Mouse (Mus musculus): ENCODE data around the gene Dcaf17. TPM values are rescaled to one million over a fixed set of nuclear protein-coding genes. Genes with fewer than 3 reads are reported as not detected.

The Dcaf17 gene
- polyA plus RNA-seq, 1 experiment from 2014 or later, result 31.8 TPM

GRCm38 (mm10) chr2:71056115-71056835 lies 1.1 kb downstream of the Dcaf17 start:
- Histone ChIP-seq H3K9me3 (no peaks in the 10 kb centered on the region), H3K4me2 (replicated peaks) (peak overlapping the region; percentile 60), H3K4me3 (peak overlapping the region; percentile 69), H3K36me3 (peaks cover 12% of the 10 kb centered on the region), H3K27me3 (no peaks in the 10 kb centered on the region), H3K27ac (peak overlapping the region; percentile 92), H3K9ac (peak overlapping the region; percentile 78), H3K4me1 (0 out of 2 replicates have a peak, but pooled peaks cover 5% of the 10 kb centered on the region)
- WGBS, result 11% methylated on average over 21 of the region's 21 CpGs
- ATAC-seq (ENCODE audit: insufficient number of reproducible peaks, insufficient read depth, low FRiP score, low TSS enrichment), result no peak

GRCm38 (mm10) chr2:71071601-71072000 lies 16.5 kb downstream of the Dcaf17 start:
- Histone ChIP-seq H3K9me3 (no peaks in the 10 kb centered on the region), H3K27me3 (no peaks in the 10 kb centered on the region), H3K36me3 (no peaks in the 10 kb centered on the region), H3K9ac (no peak overlapping the region), H3K4me3 (no peak overlapping the region), H3K4me2 (replicated peaks) (no peak overlapping the region), H3K4me1 (no peaks in the 10 kb centered on the region), H3K27ac (no peak overlapping the region)
- no peak for ATAC-seq (ENCODE audit: insufficient number of reproducible peaks, insufficient read depth, low FRiP score, low TSS enrichment)
- WGBS, result 94% methylated on average over 4 of the region's 4 CpGs

GRCm38 (mm10) chr2:71073330-71073729 lies 18.2 kb downstream of the Dcaf17 start:
- H3K27me3 ChIP-seq, result no peaks in the 10 kb centered on the region
- no peak overlapping the region for H3K27ac ChIP-seq
- ATAC-seq (ENCODE audit: insufficient number of reproducible peaks, insufficient read depth, low FRiP score, low TSS enrichment), result no peak
- 86% methylated on average over 3 of the region's 3 CpGs for WGBS
- H3K4me3 ChIP-seq, result no peak overlapping the region
- no peaks in the 10 kb centered on the region for H3K9me3 ChIP-seq
- no peak overlapping the region for H3K4me2 ChIP-seq (replicated peaks)
- no peaks in the 10 kb centered on the region for H3K36me3 ChIP-seq
- H3K4me1 ChIP-seq, result no peaks in the 10 kb centered on the region
- H3K9ac ChIP-seq, result no peak overlapping the region

- Histone ChIP-seq H3K36me3 (no peaks in the 10 kb centered on the region), H3K4me3 (no peak overlapping the region), H3K4me1 (no peaks in the 10 kb centered on the region), H3K27ac (no peak overlapping the region), H3K9me3 (no peaks in the 10 kb centered on the region), H3K4me2 (replicated peaks) (no peak overlapping the region), H3K27me3 (no peaks in the 10 kb centered on the region), H3K9ac (no peak overlapping the region)
- ATAC-seq (ENCODE audit: insufficient number of reproducible peaks, insufficient read depth, low FRiP score, low TSS enrichment), result no peak
- 93% methylated on average over 3 of the region's 3 CpGs for WGBS
Observed at GRCm38 (mm10) chr2:71073828-71074227, 18.7 kb downstream of the Dcaf17 start.

GRCm38 (mm10) chr2:71082416-71082815 lies 27.3 kb downstream of the Dcaf17 start:
- Histone ChIP-seq H3K9ac (no peak overlapping the region), H3K4me1 (no peaks in the 10 kb centered on the region), H3K27ac (no peak overlapping the region), H3K36me3 (0 out of 2 replicates have a peak, but pooled peaks cover 9% of the 10 kb centered on the region), H3K27me3 (no peaks in the 10 kb centered on the region), H3K4me2 (replicated peaks) (no peak overlapping the region), H3K9me3 (no peaks in the 10 kb centered on the region), H3K4me3 (no peak overlapping the region)
- WGBS, result 63% methylated on average over 7 of the region's 7 CpGs
- no peak for ATAC-seq (ENCODE audit: insufficient number of reproducible peaks, insufficient read depth, low FRiP score, low TSS enrichment)

GRCm38 (mm10) chr2:71083454-71084193 lies 28.5 kb downstream of the Dcaf17 start:
- Histone ChIP-seq H3K4me2 (replicated peaks) (no peak overlapping the region), H3K4me1 (no peaks in the 10 kb centered on the region), H3K9ac (no peak overlapping the region), H3K4me3 (no peak overlapping the region), H3K9me3 (no peaks in the 10 kb centered on the region), H3K36me3 (0 out of 2 replicates have a peak, but pooled peaks cover 9% of the 10 kb centered on the region), H3K27ac (no peak overlapping the region), H3K27me3 (no peaks in the 10 kb centered on the region)
- no peak for ATAC-seq (ENCODE audit: insufficient number of reproducible peaks, insufficient read depth, low FRiP score, low TSS enrichment)
- 91% methylated on average over 6 of the region's 6 CpGs for WGBS

GRCm38 (mm10) chr2:71089766-71090165 lies 34.6 kb downstream of the Dcaf17 start:
- H3K9ac ChIP-seq, result no peak overlapping the region
- no peak for ATAC-seq (ENCODE audit: insufficient number of reproducible peaks, insufficient read depth, low FRiP score, low TSS enrichment)
- WGBS, result 54% methylated on average over 3 of the region's 3 CpGs
- H3K9me3 ChIP-seq, result no peaks in the 10 kb centered on the region
- H3K4me1 ChIP-seq, result no peaks in the 10 kb centered on the region
- no peaks in the 10 kb centered on the region for H3K27me3 ChIP-seq
- H3K36me3 ChIP-seq, result peaks cover 22% of the 10 kb centered on the region
- no peak overlapping the region for H3K27ac ChIP-seq
- no peak overlapping the region for H3K4me3 ChIP-seq
- H3K4me2 ChIP-seq (replicated peaks), result no peak overlapping the region

GRCm38 (mm10) chr2:71090660-71091445 lies 35.7 kb downstream of the Dcaf17 start:
- Histone ChIP-seq H3K4me3 (no peak overlapping the region), H3K27ac (no peak overlapping the region), H3K9me3 (no peaks in the 10 kb centered on the region), H3K4me1 (no peaks in the 10 kb centered on the region), H3K9ac (no peak overlapping the region), H3K36me3 (peaks cover 22% of the 10 kb centered on the region), H3K4me2 (replicated peaks) (no peak overlapping the region), H3K27me3 (no peaks in the 10 kb centered on the region)
- 77% methylated on average over 4 of the region's 4 CpGs for WGBS
- no peak for ATAC-seq (ENCODE audit: insufficient number of reproducible peaks, insufficient read depth, low FRiP score, low TSS enrichment)

GRCm38 (mm10) chr2:71096170-71096569 lies 41.0 kb downstream of the Dcaf17 start:
- Histone ChIP-seq H3K4me3 (no peak overlapping the region), H3K4me1 (no peaks in the 10 kb centered on the region), H3K9ac (no peak overlapping the region), H3K36me3 (peaks cover 10% of the 10 kb centered on the region; the same call in 1 of the 2 replicates), H3K27me3 (no peaks in the 10 kb centered on the region), H3K27ac (no peak overlapping the region), H3K4me2 (replicated peaks) (no peak overlapping the region), H3K9me3 (no peaks in the 10 kb centered on the region)
- no peak for ATAC-seq (ENCODE audit: insufficient number of reproducible peaks, insufficient read depth, low FRiP score, low TSS enrichment)
- 84% methylated on average over 7 of the region's 7 CpGs for WGBS

- 70% methylated on average over 10 of the region's 10 CpGs for WGBS
- Histone ChIP-seq H3K4me3 (no peak overlapping the region), H3K4me1 (no peaks in the 10 kb centered on the region), H3K27me3 (no peaks in the 10 kb centered on the region), H3K4me2 (replicated peaks) (no peak overlapping the region), H3K9ac (no peak overlapping the region), H3K36me3 (no peaks in the 10 kb centered on the region), H3K9me3 (no peaks in the 10 kb centered on the region), H3K27ac (no peak overlapping the region)
- ATAC-seq (ENCODE audit: insufficient number of reproducible peaks, insufficient read depth, low FRiP score, low TSS enrichment), result no peak
Observed at GRCm38 (mm10) chr2:71102621-71103291, 47.6 kb downstream of the Dcaf17 start.

GRCm38 (mm10) chr2:71103292-71103680 lies 48.2 kb downstream of the Dcaf17 start:
- H3K36me3 ChIP-seq, result no peaks in the 10 kb centered on the region
- H3K27ac ChIP-seq, result no peak overlapping the region
- 85% methylated on average over 4 of the region's 4 CpGs for WGBS
- no peaks in the 10 kb centered on the region for H3K27me3 ChIP-seq
- H3K9ac ChIP-seq, result no peak overlapping the region
- no peak overlapping the region for H3K4me2 ChIP-seq (replicated peaks)
- no peak for ATAC-seq (ENCODE audit: insufficient number of reproducible peaks, insufficient read depth, low FRiP score, low TSS enrichment)
- no peaks in the 10 kb centered on the region for H3K9me3 ChIP-seq
- no peak overlapping the region for H3K4me3 ChIP-seq
- no peaks in the 10 kb centered on the region for H3K4me1 ChIP-seq
